Mouse (Mus musculus) kidney, adult 2 months (tissue): Measurements from ENCODE around the gene BC049352. TPM values are rescaled to one million over a fixed set of nuclear protein-coding genes. Genes with fewer than 3 reads are reported as not detected.

Source experiments
- DNase-seq: peaks from one replicate; pipeline ENCODE4 v3.0.0; 2021
- H3K27ac ChIP-seq: fragments of 200-500 bp; 2 replicates; pipeline ENCODE4 v1.5.1; 2012; ENCODE audit warnings: low read depth, low read length, control low read depth, inconsistent platforms; ENCODE audit not compliant: insufficient read depth
- H3K27me3 ChIP-seq: fragments of 200-500 bp; replicated peaks from 2 replicates; pipeline ENCODE4 v1.6.1; 2012; ENCODE audit warnings: mild to moderate bottlenecking, moderate library complexity, low read length, inconsistent platforms; ENCODE audit not compliant: control insufficient read depth, insufficient read depth
- H3K36me3 ChIP-seq: fragments of 200-500 bp; 2 replicates; pipeline ENCODE4 v1.6.1; 2012; ENCODE audit warnings: mild to moderate bottlenecking, moderate library complexity, low read length, inconsistent platforms; ENCODE audit not compliant: control insufficient read depth, insufficient read depth
- H3K4me1 ChIP-seq: fragments of 200-500 bp; 2 replicates; pipeline ENCODE4 v1.6.1; 2011; ENCODE audit warnings: low read length; ENCODE audit not compliant: control insufficient read depth, insufficient read depth
- H3K4me3 ChIP-seq: fragments of 200-500 bp; 2 replicates; pipeline ENCODE4 v1.5.1; 2011; ENCODE audit warnings: mild to moderate bottlenecking, low read depth, low read length, control low read depth; ENCODE audit not compliant: insufficient read depth
- CTCF ChIP-seq: fragments of 200-500 bp; conservative IDR thresholded peaks from 2 replicates; pipeline ENCODE4 v1.5.1; 2011; ENCODE audit warnings: low read depth, mild to moderate bottlenecking, control low read depth, low read length, moderate library complexity, mixed read lengths; ENCODE audit not compliant: insufficient read depth, insufficient read length
- POLR2A ChIP-seq: fragments of 200-500 bp; IDR thresholded peaks from one replicate; pipeline ENCODE4 v1.6.1; 2011; ENCODE audit warnings: low read depth, low read length, control low read depth
- WGBS: fragments of 180-500 bp; shearing (Covaris S2); methylation state at CpG from one replicate; pipeline ENCODE4 v1.1.7; 2018; 5-methylcytosine and 5-hydroxymethylcytosine counted together
- polyA plus RNA-seq: library from polyadenylated mRNA; depleted of rRNA; stranded (reverse); fragments of >200 nt; gene quantifications from 2 replicates; pipeline ENCODE4 v1.2.3, GENCODE M21; 2012

BC049352 gene
- polyA plus RNA-seq, 1 experiment = 2.9 TPM

DNA sequence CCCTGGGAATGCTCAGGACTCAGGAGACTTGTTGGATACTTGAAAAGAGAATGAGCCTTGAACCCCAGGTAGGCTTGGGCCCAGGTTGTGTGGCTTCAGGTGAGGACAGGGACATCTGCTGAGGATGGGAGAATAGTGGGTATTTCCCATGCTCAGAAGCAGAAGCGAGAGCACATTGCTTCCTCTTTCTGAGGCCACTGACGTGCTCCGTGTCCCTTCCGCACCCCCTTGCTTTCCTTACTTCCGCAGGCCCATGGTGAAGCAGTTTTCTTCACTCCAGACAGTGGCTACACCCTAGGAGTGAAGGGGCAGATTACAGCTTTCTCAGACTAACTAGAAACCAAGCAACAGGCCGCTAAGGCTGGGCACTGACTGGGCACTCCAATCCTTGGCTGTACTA, 64.3 kb downstream of the BC049352 start:
- Histone ChIP-seq H3K27me3 (no peaks in the 10 kb centered on the region), H3K27ac (no peak overlapping the region), H3K4me1 (no peaks in the 10 kb centered on the region), H3K36me3 (no peaks in the 10 kb centered on the region), H3K4me3 (no peak overlapping the region)
- 86% methylated on average over 6 of the region's 6 CpGs for WGBS
- peak; percentile 23 for DNase-seq
- TF ChIP-seq POLR2A (no peak), CTCF (no peak)

DNA sequence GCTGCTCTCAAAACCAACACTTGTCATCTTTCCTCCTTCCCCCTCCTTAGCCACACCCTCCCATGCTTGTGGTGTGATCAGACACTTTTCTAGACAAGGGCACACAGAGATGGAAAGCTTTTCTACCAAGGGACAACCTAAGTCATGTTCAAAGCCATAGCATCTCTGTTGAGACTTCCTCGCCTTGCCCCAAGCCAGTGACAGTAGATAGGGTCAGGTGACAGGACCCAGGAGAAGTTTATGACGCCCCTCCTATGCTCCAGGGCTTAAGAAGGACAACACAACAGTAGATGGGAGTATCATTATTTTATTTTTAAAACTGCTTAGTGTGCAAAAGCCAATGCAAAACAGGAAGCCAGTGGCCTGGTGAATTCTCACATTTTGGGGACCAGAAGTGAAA, 65.7 kb downstream of the BC049352 start:
- Histone ChIP-seq H3K27me3 (no peaks in the 10 kb centered on the region), H3K36me3 (no peaks in the 10 kb centered on the region), H3K4me3 (no peak overlapping the region), H3K4me1 (no peaks in the 10 kb centered on the region), H3K27ac (peak overlapping the region; percentile 35; the same call in 1 of the 2 replicates)
- peak; percentile 19 for DNase-seq
- no peak for TF ChIP-seq POLR2A
- no peak for TF ChIP-seq CTCF
- 52% methylated on average over 2 of the region's 2 CpGs for whole genome bisulfite sequencing

DNA sequence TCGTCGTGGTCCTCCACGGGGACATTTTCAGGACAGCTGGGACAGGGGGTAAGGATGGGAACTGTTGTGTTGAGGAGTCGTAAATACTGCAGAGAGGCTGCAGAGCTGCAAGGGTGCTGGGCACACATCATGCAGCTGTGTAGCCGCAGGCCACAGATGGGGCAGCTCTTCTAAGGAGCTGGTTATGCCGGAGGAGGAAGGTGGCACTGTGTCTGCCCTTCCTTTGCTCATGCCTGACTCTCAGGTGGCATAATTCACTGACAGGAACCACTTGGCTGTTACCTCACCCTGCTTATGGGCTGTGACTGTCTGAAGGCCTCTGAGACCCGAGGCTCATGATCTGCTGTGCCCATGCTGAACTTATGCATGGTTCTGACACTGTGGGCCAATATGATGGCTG, 68.5 kb downstream of the BC049352 start:
- Histone ChIP-seq H3K27me3 (no peaks in the 10 kb centered on the region), H3K27ac (no peak overlapping the region), H3K4me3 (no peak overlapping the region), H3K36me3 (no peaks in the 10 kb centered on the region), H3K4me1 (no peaks in the 10 kb centered on the region)
- 87% methylated on average over 7 of the region's 7 CpGs for WGBS
- TF ChIP-seq POLR2A (no peak), CTCF (no peak)
- no peak for DNase-seq

DNA sequence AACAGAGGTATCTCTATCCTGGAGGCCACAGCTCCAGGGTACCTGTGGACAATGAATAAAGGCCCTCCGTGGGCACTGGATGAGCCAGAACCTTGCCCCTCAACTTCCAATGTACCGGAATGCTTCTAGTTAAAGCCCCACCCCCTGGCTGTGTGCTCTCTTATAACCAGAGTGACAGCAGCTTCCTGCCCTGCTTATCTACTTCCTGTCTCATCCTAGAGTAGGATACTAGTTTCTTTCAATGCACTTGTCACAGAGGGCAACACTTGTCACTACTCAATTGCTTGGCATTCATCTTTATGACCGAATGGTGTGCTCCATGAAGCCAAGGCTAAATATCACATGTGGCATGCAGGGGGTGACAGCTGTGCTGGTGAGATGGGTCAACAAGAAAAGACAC, 69.5 kb downstream of the BC049352 start:
- H3K27ac ChIP-seq = no peak overlapping the region
- 64% methylated on average over 3 of the region's 3 CpGs for WGBS
- TF ChIP-seq POLR2A (no peak), CTCF (no peak)

DNA sequence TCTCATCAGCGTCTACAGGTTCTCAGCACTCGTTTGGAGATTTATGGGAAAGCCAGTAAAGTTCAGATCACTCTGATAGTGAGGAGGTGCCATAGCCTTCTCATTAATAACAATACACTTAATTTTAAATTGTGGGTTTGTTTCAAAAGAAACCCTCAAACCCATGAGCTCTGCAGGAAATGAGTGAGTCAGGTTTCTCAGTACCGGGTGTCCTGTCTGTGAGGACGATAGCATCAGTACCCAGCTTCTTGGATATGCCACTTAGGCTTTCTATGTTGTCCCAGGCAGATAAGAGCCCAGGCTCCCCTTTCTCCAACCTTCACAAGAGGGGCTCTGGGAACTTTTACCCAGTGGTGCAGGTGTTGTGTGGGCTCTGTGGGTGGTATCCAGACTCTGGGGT, 70.2 kb downstream of the BC049352 start:
- DNase-seq = no peak
- Histone ChIP-seq H3K27me3 (no peaks in the 10 kb centered on the region), H3K27ac (no peak overlapping the region), H3K4me3 (no peak overlapping the region), H3K4me1 (no peaks in the 10 kb centered on the region), H3K36me3 (no peaks in the 10 kb centered on the region)
- 55% methylated on average over 4 of the region's 4 CpGs for WGBS
- TF ChIP-seq CTCF (no peak), POLR2A (no peak)

More for the DNA sequence above, 69.5 kb downstream of the BC049352 start:
- Histone ChIP-seq H3K4me1 (no peaks in the 10 kb centered on the region), H3K27me3 (no peaks in the 10 kb centered on the region), H3K4me3 (no peak overlapping the region), H3K36me3 (no peaks in the 10 kb centered on the region)
- no peak for DNase-seq

DNA sequence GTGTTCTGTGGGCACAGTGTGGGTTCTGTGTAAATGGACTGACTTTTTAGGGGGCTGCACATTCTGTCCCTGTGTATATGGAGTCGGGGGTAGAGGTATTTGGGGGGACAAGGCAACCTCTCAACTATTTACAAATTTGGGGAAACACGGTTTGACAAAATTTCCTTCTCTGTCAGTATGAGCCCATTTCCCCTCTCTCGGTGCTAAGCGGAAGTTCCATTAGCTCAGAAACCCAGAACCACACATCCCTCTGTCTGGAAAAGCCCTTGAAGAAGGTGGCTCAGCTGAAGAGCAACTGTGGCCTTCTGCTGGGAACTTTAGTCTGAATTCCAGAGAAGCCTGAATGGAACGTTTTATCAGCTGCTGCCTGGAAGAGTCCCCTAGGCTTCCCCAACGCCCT, 70.6 kb downstream of the BC049352 start:
- Histone ChIP-seq H3K27ac (no peak overlapping the region), H3K4me1 (no peaks in the 10 kb centered on the region), H3K36me3 (no peaks in the 10 kb centered on the region), H3K4me3 (no peak overlapping the region), H3K27me3 (no peaks in the 10 kb centered on the region)
- no peak for TF ChIP-seq POLR2A
- no peak for TF ChIP-seq CTCF
- DNase-seq = no peak
- 80% methylated on average over 6 of the region's 6 CpGs for WGBS

DNA sequence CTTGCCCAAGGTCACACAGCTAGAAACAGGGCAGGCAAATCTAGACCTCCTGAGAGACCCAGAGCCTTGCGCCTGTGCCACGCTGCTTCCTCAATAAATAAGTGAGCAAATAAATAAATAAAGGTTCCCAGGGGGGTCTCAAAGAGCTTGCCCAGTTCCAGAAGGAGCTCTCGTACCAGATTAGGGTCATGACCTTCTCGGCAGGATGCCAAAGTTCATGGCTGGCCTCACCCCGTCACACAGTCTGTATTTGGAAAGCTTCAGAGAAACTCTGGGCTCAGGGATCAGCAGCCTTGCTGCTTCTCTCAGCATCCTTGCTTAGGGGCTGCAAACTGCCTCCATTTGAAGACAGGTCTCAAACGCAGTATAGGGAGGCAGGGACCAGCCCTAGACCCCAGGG, 72.2 kb downstream of the BC049352 start:
- no peaks in the 10 kb centered on the region for H3K4me1 ChIP-seq
- 52% methylated on average over 6 of the region's 6 CpGs for WGBS
- peak; percentile 43 for DNase-seq
- no peaks in the 10 kb centered on the region for H3K36me3 ChIP-seq
- H3K4me3 ChIP-seq = no peak overlapping the region
- H3K27me3 ChIP-seq = no peaks in the 10 kb centered on the region
- no peak overlapping the region for H3K27ac ChIP-seq
- no peak for TF ChIP-seq POLR2A
- TF ChIP-seq CTCF = no peak

DNA sequence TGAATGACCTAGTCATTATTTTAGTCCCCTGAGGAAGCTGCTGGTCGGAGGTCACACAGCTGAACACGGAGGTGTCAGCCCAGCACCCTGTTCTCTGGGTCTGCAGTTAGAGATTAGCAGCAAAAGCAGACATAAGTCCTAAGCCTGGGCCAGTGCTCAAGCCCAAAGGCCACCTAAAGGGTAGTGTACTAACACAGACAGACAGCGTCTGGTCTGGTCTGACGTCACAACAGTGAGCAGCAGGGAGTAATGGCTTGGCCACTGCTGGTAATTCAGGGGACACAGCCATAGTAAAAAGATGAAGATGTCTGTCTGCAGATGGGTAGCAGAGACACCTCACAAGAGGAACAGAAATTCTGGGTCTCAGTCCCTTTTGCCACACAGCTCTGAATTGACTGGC, 72.8 kb downstream of the BC049352 start:
- Histone ChIP-seq H3K36me3 (no peaks in the 10 kb centered on the region), H3K27ac (no peak overlapping the region)
- WGBS = 66% methylated on average over 4 of the region's 4 CpGs

More for the DNA sequence above, 72.8 kb downstream of the BC049352 start:
- no peaks in the 10 kb centered on the region for H3K27me3 ChIP-seq
- TF ChIP-seq POLR2A (no peak), CTCF (no peak)
- no peaks in the 10 kb centered on the region for H3K4me1 ChIP-seq
- DNase-seq = no peak
- no peak overlapping the region for H3K4me3 ChIP-seq
